Mouse (Mus musculus) liver, embryonic 14.5 days (tissue): ENCODE measurements around the gene Cytl1. TPM values are rescaled to one million over a fixed set of nuclear protein-coding genes. Genes with fewer than 3 reads are reported as not detected.

ENCODE experiments used
- ATAC-seq: fragments of 200-750 bp; cut with Nextera tagmentation; 2 replicates; pipeline ENCODE4 v1.8.0; 2017; ENCODE audit warnings: moderate number of reproducible peaks, mild to moderate bottlenecking, moderate library complexity; ENCODE audit not compliant: insufficient read depth
- DNase-seq, 3 experiments: peaks; one replicate each; pipeline ENCODE4 v3.0.0-alpha.2; 2012 to 2013; ENCODE audit warnings: low read depth in 3 of 3, low spot score in 3 of 3
- H3K27ac ChIP-seq: fragments of 300-500 bp; sonication (generic); 2 replicates; pipeline ENCODE4 v1.5.1; 2014; ENCODE audit warnings: moderate library complexity, mild to moderate bottlenecking, control low read depth, inconsistent platforms
- H3K27me3 ChIP-seq: fragments of 300-500 bp; sonication (generic); 2 replicates; pipeline ENCODE4 v1.6.1; 2014; ENCODE audit warnings: mild to moderate bottlenecking, low read length, moderate library complexity; ENCODE audit not compliant: control insufficient read depth, insufficient read depth
- H3K36me3 ChIP-seq: fragments of 300-500 bp; sonication (generic); replicated peaks from 2 replicates; pipeline ENCODE4 v1.6.1; 2014; ENCODE audit warnings: low read depth; ENCODE audit not compliant: control insufficient read depth, insufficient read depth
- H3K4me1 ChIP-seq, 2 experiments: fragments of 200-500 bp in 1 of 2; fragments of 300-500 bp in 1 of 2; sonication (generic) in 1 of 2; replicated peaks; 2 replicates each; pipeline ENCODE4 v1.6.1; 2012 to 2014; ENCODE audit warnings: antibody characterized with exemption in 1 of 2, inconsistent platforms in 1 of 2, low read length in 1 of 2; ENCODE audit not compliant: control insufficient read depth in 2 of 2, insufficient read depth in 2 of 2
- H3K4me2 ChIP-seq: fragments of 300-500 bp; sonication (generic); 2 replicates; pipeline ENCODE4 v1.6.1; 2014; ENCODE audit warnings: low read depth, mild to moderate bottlenecking, control low read depth, moderate library complexity
- H3K4me3 ChIP-seq, 2 experiments: fragments of 200-500 bp in 1 of 2; fragments of 300-500 bp in 1 of 2; sonication (generic) in 1 of 2; 2 replicates each; pipeline ENCODE4 v1.5.1; 2012 to 2014; ENCODE audit warnings: low read depth in 2 of 2, low read length in 2 of 2, mild to moderate bottlenecking in 2 of 2, control low read depth in 1 of 2, inconsistent platforms in 1 of 2, moderate library complexity in 1 of 2; ENCODE audit not compliant: insufficient read depth in 1 of 2
- H3K9ac ChIP-seq: fragments of 300-500 bp; sonication (generic); replicated peaks from 2 replicates; pipeline ENCODE4 v1.6.1; 2014; ENCODE audit warnings: mild to moderate bottlenecking, control low read depth, moderate library complexity
- H3K9me3 ChIP-seq: fragments of 300-500 bp; sonication (generic); 2 replicates; pipeline ENCODE4 v1.6.1; 2016; ENCODE audit warnings: low read length, mixed read lengths; ENCODE audit not compliant: control insufficient read depth
- CTCF ChIP-seq: IDR thresholded peaks from 2 replicates; pipeline ENCODE4 v1.5.1; 2016; ENCODE audit warnings: antibody characterized with exemption, low read depth, control low read depth
- EP300 ChIP-seq: IDR thresholded peaks from 2 replicates; pipeline ENCODE4 v1.6.1; 2016; ENCODE audit warnings: antibody characterized with exemption, low read depth
- WGBS: fragments of 180-500 bp; shearing (Covaris S2); extraction: QIAGEN DNeasy Blood & Tissue Kit; methylation state at CpG from one replicate; pipeline ENCODE4 v1.1.7; 2014; ENCODE audit not compliant: insufficient replicate concordance; 5-methylcytosine and 5-hydroxymethylcytosine counted together
- polyA plus RNA-seq, 2 experiments: library from polyadenylated mRNA; depleted of rRNA in 1 of 2; stranded (reverse) in 1 of 2; unstranded in 1 of 2; fragments of >200 nt; fragmentation: Nextera tagmentation in 1 of 2; extraction: Ambion mirVana in 1 of 2; gene quantifications; 2 replicates each; pipeline versions ENCODE4 v1.2.1 to v1.2.3; 2012 to 2014

Cytl1 gene
- polyA plus RNA-seq, 2 experiments, result 0.15 TPM; not detected in 1

- TF ChIP-seq CTCF (no peak), EP300 (no peak)
- DNase-seq (no peak), ATAC-seq (no peak)
- Histone ChIP-seq H3K27ac (no peak overlapping the region), H3K9me3 (no peaks in the 10 kb centered on the region), H3K9ac (no peak overlapping the region), H3K36me3 (no peaks in the 10 kb centered on the region), H3K4me1 (no peaks in the 10 kb centered on the region), H3K4me2 (no peak overlapping the region), H3K27me3 (no peaks in the 10 kb centered on the region), H3K4me3 (no peak overlapping the region)
- WGBS, result 6% methylated on average over 5 of the region's 5 CpGs
Observed at GRCm38 (mm10) chr5:37769031-37769430, 33.7 kb downstream of the Cytl1 start.

- Histone ChIP-seq H3K9me3 (no peaks in the 10 kb centered on the region), H3K4me1 (no peaks in the 10 kb centered on the region), H3K4me3 (no peak overlapping the region), H3K27ac (no peak overlapping the region), H3K36me3 (no peaks in the 10 kb centered on the region), H3K27me3 (no peaks in the 10 kb centered on the region), H3K9ac (no peak overlapping the region), H3K4me2 (no peak overlapping the region)
- ATAC-seq, result no peak
- TF ChIP-seq EP300 (no peak), CTCF (no peak)
- 65% methylated on average over 6 of the region's 6 CpGs for WGBS
- DNase-seq, result no peak
Observed at GRCm38 (mm10) chr5:37770870-37771269, 35.6 kb downstream of the Cytl1 start.

- DNase-seq (no peak), ATAC-seq (no peak)
- 58% methylated on average over 4 of the region's 4 CpGs for WGBS
- TF ChIP-seq CTCF (no peak), EP300 (no peak)
- Histone ChIP-seq H3K36me3 (no peaks in the 10 kb centered on the region), H3K9me3 (no peaks in the 10 kb centered on the region), H3K4me3 (no peak overlapping the region), H3K27me3 (no peaks in the 10 kb centered on the region), H3K4me1 (no peaks in the 10 kb centered on the region), H3K9ac (no peak overlapping the region), H3K4me2 (no peak overlapping the region), H3K27ac (no peak overlapping the region)
Observed at GRCm38 (mm10) chr5:37774011-37774410, 38.7 kb downstream of the Cytl1 start.

GRCm38 (mm10) chr5:37775681-37776080 is 40.4 kb downstream of the Cytl1 start:
- H3K27me3 ChIP-seq, result no peaks in the 10 kb centered on the region
- no peak overlapping the region for H3K4me2 ChIP-seq
- ATAC-seq (no peak), DNase-seq (no peak)
- H3K9ac ChIP-seq, result no peak overlapping the region
- H3K4me1 ChIP-seq, result no peaks in the 10 kb centered on the region
- WGBS, result 42% methylated on average over 5 of the region's 5 CpGs
- H3K9me3 ChIP-seq, result no peaks in the 10 kb centered on the region
- no peak overlapping the region for H3K27ac ChIP-seq
- H3K36me3 ChIP-seq, result no peaks in the 10 kb centered on the region
- no peak overlapping the region for H3K4me3 ChIP-seq
- TF ChIP-seq CTCF (no peak), EP300 (no peak)

GRCm38 (mm10) chr5:37783306-37783705 is 48.0 kb downstream of the Cytl1 start:
- no peaks in the 10 kb centered on the region for H3K27me3 ChIP-seq
- H3K27ac ChIP-seq, result no peak overlapping the region
- H3K9me3 ChIP-seq, result no peaks in the 10 kb centered on the region
- no peak overlapping the region for H3K9ac ChIP-seq
- no peaks in the 10 kb centered on the region for H3K36me3 ChIP-seq
- no peak overlapping the region for H3K4me2 ChIP-seq
- 49% methylated on average over 8 of the region's 8 CpGs for WGBS
- ATAC-seq (no peak), DNase-seq (no peak)
- TF ChIP-seq CTCF (no peak), EP300 (no peak)
- H3K4me1 ChIP-seq, result no peaks in the 10 kb centered on the region
- no peak overlapping the region for H3K4me3 ChIP-seq
